Mouse (Mus musculus) mammary gland, adult 2 months (tissue): ENCODE data around the gene Sarm1. TPM values are rescaled to one million over a fixed set of nuclear protein-coding genes. Genes with fewer than 3 reads are reported as not detected.

Source experiments
- polyA plus RNA-seq: library from polyadenylated mRNA; depleted of rRNA; stranded (reverse); fragments of >200 nt; gene quantifications from 2 replicates; pipeline ENCODE4 v1.2.3, GENCODE M21; 2012; ENCODE audit warnings: low replicate concordance; rRNA removed

The Sarm1 gene
- 1.1 and 1.2 TPM in 2 replicates for polyA plus RNA-seq

GRCm38 (mm10) chr11:78497544-78498522 is at the start of gene Sarm1:
Gene Sarm1 (minus strand): TSS chr11:78497754.

GRCm38 (mm10) chr11:78536080-78536689 is 38.6 kb upstream of the Sarm1 start, which contains the start of the genes Tnfaip1 and Ift20:
Gene Tnfaip1 (minus strand): TSS chr11:78536332.
Gene Ift20 (plus strand): TSS chr11:78536361.

GRCm38 (mm10) chr11:78512025-78512957 is 14.7 kb upstream of the Sarm1 start, which contains the start of the genes Tmem199 and Poldip2:
Gene Tmem199 (minus strand): TSS chr11:78512172.
Gene Poldip2 (plus strand): TSS chr11:78512193.

GRCm38 (mm10) chr11:78502909-78503650 is 5.5 kb upstream of the Sarm1 start, which contains the start of gene Sebox:
Gene Sebox (plus strand): TSS chr11:78503447.

GRCm38 (mm10) chr11:78499004-78499403 is 1.4 kb upstream of the Sarm1 start, which contains the start of gene Vtn:
Gene Vtn (plus strand): TSS chr11:78499091.

GRCm38 (mm10) chr11:78465568-78466180 is 31.9 kb downstream of the Sarm1 start, which contains the start of gene Slc46a1:
Gene Slc46a1 (plus strand): TSS chr11:78465697.

Other genes starting within 250 kb of the Sarm1 start
- gene 2610507B11Rik, start 236.0 kb downstream of the Sarm1 start, polyA plus RNA-seq, result 69.1 and 142 TPM in 2 replicates
- gene BC030499, start 206.9 kb downstream of the Sarm1 start, polyA plus RNA-seq, result 0.10 and 0.50 TPM in 2 replicates
- 1.6 and 2.6 TPM in 2 replicates for gene Spag5, start 196.2 kb downstream of the Sarm1 start, polyA plus RNA-seq
- gene Aldoc, start 174.8 kb downstream of the Sarm1 start, polyA plus RNA-seq, result 18.0 and 27.1 TPM in 2 replicates
- gene Pigs, start 169.3 kb downstream of the Sarm1 start, polyA plus RNA-seq, result 87.7 and 99.7 TPM in 2 replicates
- 92.2 and 115 TPM in 2 replicates for gene Unc119, start 154.3 kb downstream of the Sarm1 start, polyA plus RNA-seq
- gene Foxn1, start 111.2 kb downstream of the Sarm1 start, polyA plus RNA-seq, result 0.04 and 0.24 TPM in 2 replicates
- 0.45 and 0.98 TPM in 2 replicates for gene Slc13a2, start 75.5 kb downstream of the Sarm1 start, polyA plus RNA-seq
- 36.6 and 36.8 TPM in 2 replicates for gene Slc46a1, start 32.1 kb downstream of the Sarm1 start, polyA plus RNA-seq
- gene Vtn, start 1.3 kb upstream of the Sarm1 start, polyA plus RNA-seq, result 32.4 and 41.2 TPM in 2 replicates
- gene Sebox, start 5.7 kb upstream of the Sarm1 start, polyA plus RNA-seq, result 0.14 TPM in 1 of 2 replicates, not detected in the other
- 9.3 and 14.5 TPM in 2 replicates for gene Tmem199, start 14.4 kb upstream of the Sarm1 start, polyA plus RNA-seq
- 59.3 and 88.1 TPM in 2 replicates for gene Poldip2, start 14.4 kb upstream of the Sarm1 start, polyA plus RNA-seq
- 30.2 and 44.7 TPM in 2 replicates for gene Tnfaip1, start 38.6 kb upstream of the Sarm1 start, polyA plus RNA-seq
- 44.7 and 54.9 TPM in 2 replicates for gene Ift20, start 38.6 kb upstream of the Sarm1 start, polyA plus RNA-seq
- gene Tmem97, start 53.0 kb upstream of the Sarm1 start, polyA plus RNA-seq, result 16.0 and 16.7 TPM in 2 replicates
- gene Nlk, start 199.6 kb upstream of the Sarm1 start, polyA plus RNA-seq, result 14.5 and 23.6 TPM in 2 replicates